Mouse (Mus musculus) ES-Bruce4 (cell line): Measurements from ENCODE around the gene Tap1. TPM values are rescaled to one million over a fixed set of nuclear protein-coding genes. Genes with fewer than 3 reads are reported as not detected.
"Not testable (repeated sequence)": the region's sequence is repeated elsewhere in the genome, so short reads cannot be mapped to it uniquely, and the experiment has no call there.

Experiments
- H3K27ac ChIP-seq: 2 replicates; pipeline ENCODE4 v1.5.1; 2012; ENCODE audit warnings: low read length, inconsistent platforms; ENCODE audit not compliant: insufficient read depth
- H3K27me3 ChIP-seq: 2 replicates; pipeline ENCODE4 v1.6.1; 2012; ENCODE audit warnings: mild to moderate bottlenecking, low read length, inconsistent platforms; ENCODE audit not compliant: control insufficient read depth, poor library complexity, insufficient read depth, severe bottlenecking
- H3K36me3 ChIP-seq: 2 replicates; pipeline ENCODE4 v1.6.1; 2012; ENCODE audit warnings: inconsistent platforms, mild to moderate bottlenecking, low read length, moderate library complexity; ENCODE audit not compliant: control insufficient read depth, poor library complexity, insufficient read depth, severe bottlenecking
- H3K4me1 ChIP-seq: one replicate; pipeline ENCODE4 v1.8.1; 2011; ENCODE audit warnings: low read length; ENCODE audit not compliant: control insufficient read depth, insufficient read depth
- H3K4me3 ChIP-seq: 2 replicates; pipeline ENCODE4 v1.5.1; 2011; ENCODE audit warnings: low read depth, mild to moderate bottlenecking, low read length
- H3K9ac ChIP-seq: 2 replicates; pipeline ENCODE4 v1.6.1; 2012; ENCODE audit warnings: low read depth, mild to moderate bottlenecking, inconsistent platforms; ENCODE audit not compliant: poor library complexity, severe bottlenecking
- H3K9me3 ChIP-seq: replicated peaks from 2 replicates; pipeline ENCODE4 v1.6.1; 2012; ENCODE audit warnings: mild to moderate bottlenecking, low read length, inconsistent platforms; ENCODE audit not compliant: control insufficient read depth, poor library complexity, insufficient read depth, severe bottlenecking
- CTCF ChIP-seq: IDR thresholded peaks from one replicate; pipeline ENCODE4 v1.8.1; 2011; ENCODE audit warnings: low read depth, low read length
- EP300 ChIP-seq: IDR thresholded peaks from 2 replicates; pipeline ENCODE4 v1.6.1; 2011; ENCODE audit warnings: low read depth, low read length; ENCODE audit not compliant: insufficient read depth
- POLR2A ChIP-seq: IDR thresholded peaks from one replicate; pipeline ENCODE4 v1.8.1; 2011; ENCODE audit warnings: low read length; ENCODE audit not compliant: insufficient read depth
- polyA plus RNA-seq: library from polyadenylated mRNA; stranded (reverse); fragments of >200 nt; gene quantifications from 2 replicates; pipeline ENCODE4 v1.2.4, GENCODE M21; 2011; ENCODE audit warnings: low read depth; ENCODE audit not compliant: missing spikeins, insufficient read depth, insufficient read length

Gene Tap1
- polyA plus RNA-seq, 1 experiment: 24.6 TPM

- no peak overlapping the region for H3K27ac ChIP-seq
- TF ChIP-seq POLR2A (no peak), CTCF (no peak), EP300 (no peak)
- H3K27me3 ChIP-seq: no peaks in the 10 kb centered on the region
- H3K36me3 ChIP-seq: no peaks in the 10 kb centered on the region
- H3K9ac ChIP-seq: no peak overlapping the region
- H3K4me3 ChIP-seq: no peak overlapping the region
- no peaks in the 10 kb centered on the region for H3K4me1 ChIP-seq
- no peaks in the 10 kb centered on the region for H3K9me3 ChIP-seq
These were observed 44.8 kb upstream of the Tap1 start for GRCm38 (mm10) chr17:34142456-34143010.

- TF ChIP-seq CTCF: no peak
- no peak for TF ChIP-seq EP300
- no peak for TF ChIP-seq POLR2A
- H3K27ac ChIP-seq: no peak within 1 kb of the TSS
- no peak within 1 kb of the TSS for H3K9ac ChIP-seq
- H3K4me1 ChIP-seq: no peaks in the 10 kb centered on the region
- H3K9me3 ChIP-seq: no peaks in the 10 kb centered on the region
- no peaks in the 10 kb centered on the region for H3K27me3 ChIP-seq
- no peak within 1 kb of the TSS for H3K4me3 ChIP-seq
- no peaks in the 10 kb centered on the region for H3K36me3 ChIP-seq
These were observed 44.3 kb upstream of the Tap1 start, which contains the start of gene H2-DMb2 for GRCm38 (mm10) chr17:34143033-34143432. Gene H2-DMb2 (plus strand): TSS chr17:34143307.

- Histone ChIP-seq H3K9ac (no peak overlapping the region), H3K27ac (no peak overlapping the region), H3K9me3 (no peaks in the 10 kb centered on the region), H3K4me3 (no peak overlapping the region), H3K27me3 (no peaks in the 10 kb centered on the region), H3K36me3 (no peaks in the 10 kb centered on the region), H3K4me1 (no peaks in the 10 kb centered on the region)
- TF ChIP-seq CTCF (no peak), EP300 (no peak)
These were observed 43.9 kb upstream of the Tap1 start for GRCm38 (mm10) chr17:34143461-34143860.

- not testable (repeated sequence) for H3K27ac ChIP-seq, H3K9ac ChIP-seq, H3K9me3 ChIP-seq
These were observed 43.1 kb upstream of the Tap1 start for GRCm38 (mm10) chr17:34144221-34144620.

GRCm38 (mm10) chr17:34144960-34145371 lies 42.4 kb upstream of the Tap1 start:
- Histone ChIP-seq H3K27me3 (no peaks in the 10 kb centered on the region), H3K27ac (no peak overlapping the region), H3K36me3 (no peaks in the 10 kb centered on the region), H3K4me1 (no peaks in the 10 kb centered on the region), H3K4me3 (no peak overlapping the region), H3K9me3 (no peaks in the 10 kb centered on the region), H3K9ac (no peak overlapping the region)
- TF ChIP-seq POLR2A (no peak), EP300 (no peak), CTCF (no peak)

More at GRCm38 (mm10) chr17:34144221-34144620, 43.1 kb upstream of the Tap1 start:
- H3K36me3 ChIP-seq, H3K4me3 ChIP-seq, H3K27me3 ChIP-seq, H3K4me1 ChIP-seq: not testable (repeated sequence)

- H3K4me3 ChIP-seq: no peak within 1 kb of the TSS
- no peak for TF ChIP-seq CTCF
- H3K27me3 ChIP-seq: no peaks in the 10 kb centered on the region
- no peaks in the 10 kb centered on the region for H3K9me3 ChIP-seq
- no peak within 1 kb of the TSS for H3K9ac ChIP-seq
- H3K4me1 ChIP-seq: no peaks in the 10 kb centered on the region
- no peak within 1 kb of the TSS for H3K27ac ChIP-seq
- H3K36me3 ChIP-seq: no peaks in the 10 kb centered on the region
These were observed 34.4 kb upstream of the Tap1 start, which contains the start of gene H2-DMb1 for GRCm38 (mm10) chr17:34152923-34153322. Gene H2-DMb1 (plus strand): TSS chr17:34153072.
